Mouse (Mus musculus): ENCODE measurements around the gene Tmem185b.

DNA sequence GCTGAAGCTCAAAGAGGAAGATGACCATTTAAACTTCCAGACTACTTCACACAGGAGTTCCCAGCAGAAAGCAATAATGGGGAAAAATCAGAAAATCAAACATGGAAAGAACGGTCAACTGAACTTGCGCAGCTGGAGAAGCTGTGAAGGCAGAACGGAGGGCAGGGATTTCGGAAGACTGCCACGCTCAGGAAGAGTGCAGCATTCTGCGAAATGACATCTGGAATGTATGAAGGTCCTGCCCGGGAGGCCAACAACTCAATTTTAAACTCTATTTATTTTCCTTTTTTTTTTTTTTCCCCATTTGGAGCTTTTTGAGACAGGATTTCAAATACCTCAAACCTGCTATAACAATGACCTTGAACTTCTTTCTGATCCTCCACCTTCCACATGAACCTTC, 35.2 kb upstream of the Tmem185b start:
- TF ChIP-seq GATA1 (IDR thresholded peaks at IDR 0.05; ENCODE audit: borderline replicate concordance, low read length): no peak
- TF ChIP-seq CTCF (IDR thresholded peaks at IDR 0.05; ENCODE audit: low read depth, low read length): no peak
- TF ChIP-seq POLR2AphosphoS5 (IDR thresholded peaks at IDR 0.05; ENCODE audit: insufficient replicate concordance, low read depth, low read length): no peak

All from G1E (cell line).